Mouse (Mus musculus) natural killer cell, adult 2 months (primary cell): Measurements from ENCODE around the gene Elp5.

Source experiments
- DNase-seq, 2 experiments: peaks; one replicate each; pipeline ENCODE4 v3.0.0; 2022; ENCODE audit warnings: low spot score in 2 of 2

Elp5 gene

DNA sequence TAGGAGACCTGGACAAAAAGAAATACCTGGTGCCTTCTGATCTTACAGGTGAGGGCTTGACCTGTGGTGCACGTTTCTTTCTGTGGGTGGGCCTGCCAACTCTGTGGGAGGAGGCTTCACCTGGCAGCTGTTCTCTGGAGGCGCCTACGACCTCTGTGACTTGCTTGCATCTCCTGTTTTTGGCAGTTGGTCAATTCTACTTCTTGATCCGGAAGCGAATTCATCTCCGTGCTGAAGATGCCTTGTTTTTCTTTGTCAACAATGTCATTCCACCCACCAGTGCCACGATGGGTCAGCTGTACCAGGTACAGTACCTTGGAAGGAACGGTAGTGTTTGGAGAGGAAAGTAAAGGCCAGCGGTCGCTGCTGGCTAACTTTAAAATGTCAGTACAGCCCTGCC is 10.1 kb upstream of the Elp5 start:
- DNase-seq: no peak

DNA sequence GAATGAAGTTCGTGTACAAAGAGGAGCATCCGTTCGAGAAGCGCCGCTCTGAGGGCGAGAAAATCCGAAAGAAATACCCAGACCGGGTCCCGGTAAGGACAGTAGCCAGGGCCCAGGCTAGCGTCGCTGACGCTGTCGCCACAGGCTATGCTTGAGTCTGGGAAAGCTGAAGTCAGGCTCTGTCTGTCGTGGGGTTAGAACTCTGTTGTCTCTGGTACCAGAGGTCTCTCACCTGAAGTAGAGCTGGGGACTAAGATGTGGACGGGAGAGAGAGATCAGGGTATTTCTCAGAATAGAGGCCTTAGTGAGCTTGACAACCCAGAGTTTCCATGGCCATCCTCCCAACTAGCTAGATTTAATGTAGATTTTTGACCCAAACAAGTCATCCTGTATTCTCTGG is 9.4 kb upstream of the Elp5 start:
- DNase-seq: no peak

DNA sequence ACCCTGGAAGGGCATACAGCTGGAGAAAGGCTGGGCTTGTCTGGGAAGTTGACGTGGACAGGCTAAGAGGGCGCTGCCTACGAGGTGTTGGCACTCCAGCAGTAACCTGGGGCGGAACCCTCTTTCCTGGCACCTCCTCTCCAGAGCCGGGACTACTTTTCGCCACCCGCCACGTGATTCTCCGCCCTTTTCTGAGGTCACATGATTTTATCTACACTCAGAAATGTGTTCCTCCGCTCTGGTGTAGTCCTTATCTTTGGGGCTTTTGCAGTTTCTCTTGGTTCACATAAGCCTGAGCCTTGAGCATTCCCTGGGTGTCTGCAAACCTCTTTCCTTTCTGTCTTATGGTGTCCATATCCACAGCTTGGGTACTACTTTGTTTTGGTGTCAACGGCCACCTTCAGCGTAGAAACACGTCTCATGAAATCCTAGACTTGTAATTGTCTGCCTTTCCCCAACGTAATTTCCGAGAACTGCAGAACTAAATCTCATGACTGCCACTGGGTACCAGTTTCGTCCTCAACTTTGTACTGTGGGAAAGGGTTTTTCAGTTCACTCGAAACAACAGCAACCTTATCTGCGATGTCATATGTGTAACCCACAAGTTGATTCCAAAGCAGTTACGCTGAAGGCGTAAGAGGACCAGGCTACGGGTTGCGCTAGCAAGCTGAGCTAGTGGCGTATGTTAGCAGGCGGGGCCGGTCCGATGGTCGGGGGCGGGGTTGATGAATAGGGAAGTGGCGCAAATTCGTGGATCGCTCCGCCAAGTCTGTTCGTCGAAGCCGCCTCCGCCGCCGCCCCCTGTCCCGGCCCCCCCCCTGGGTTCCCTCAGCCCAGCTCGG is 8.8 kb upstream of the Elp5 start, which contains the start of gene Gabarap:
Gene Gabarap (plus strand): TSS at position 294 of the 842 bp plus-strand sequence.
- DNase-seq: peak; percentile 96 to 97

DNA sequence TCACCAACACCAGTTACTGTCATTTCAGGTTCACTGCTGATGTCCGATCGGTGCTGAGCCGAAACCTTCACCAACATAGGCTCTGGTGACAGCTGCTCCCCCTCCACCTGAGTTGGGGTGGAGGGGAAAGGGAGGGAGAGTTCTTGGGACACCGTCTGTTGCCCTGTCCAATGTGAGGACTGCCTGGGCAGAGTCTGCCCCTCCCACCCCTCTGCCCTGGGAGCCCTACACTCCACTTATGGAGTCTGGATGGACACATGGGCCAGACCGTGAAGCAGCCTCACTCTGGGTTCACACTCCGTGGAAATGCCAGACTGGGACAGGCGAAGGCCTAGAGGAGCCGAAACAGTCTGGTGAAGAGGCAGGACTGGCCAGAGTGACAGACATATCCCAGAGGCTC is 7.6 kb upstream of the Elp5 start:
- DNase-seq: no peak

DNA sequence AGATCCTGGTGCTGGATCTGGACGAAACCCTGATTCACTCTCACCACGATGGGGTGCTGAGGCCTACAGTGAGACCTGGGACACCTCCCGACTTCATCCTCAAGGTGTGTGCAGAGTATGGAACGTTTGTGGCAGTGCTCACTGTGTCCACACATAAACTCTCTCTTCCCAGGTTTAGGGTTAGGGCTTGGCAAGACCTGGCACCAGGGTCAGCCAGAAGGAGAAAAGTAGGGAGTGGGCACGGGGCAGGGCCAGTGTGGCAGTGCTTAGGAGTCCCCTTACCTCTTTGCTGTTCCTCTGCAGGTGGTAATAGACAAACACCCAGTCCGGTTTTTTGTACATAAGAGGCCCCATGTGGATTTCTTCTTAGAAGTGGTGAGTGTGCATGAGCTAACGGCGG is 2.1 kb upstream of the Elp5 start:
- no peak for DNase-seq

DNA sequence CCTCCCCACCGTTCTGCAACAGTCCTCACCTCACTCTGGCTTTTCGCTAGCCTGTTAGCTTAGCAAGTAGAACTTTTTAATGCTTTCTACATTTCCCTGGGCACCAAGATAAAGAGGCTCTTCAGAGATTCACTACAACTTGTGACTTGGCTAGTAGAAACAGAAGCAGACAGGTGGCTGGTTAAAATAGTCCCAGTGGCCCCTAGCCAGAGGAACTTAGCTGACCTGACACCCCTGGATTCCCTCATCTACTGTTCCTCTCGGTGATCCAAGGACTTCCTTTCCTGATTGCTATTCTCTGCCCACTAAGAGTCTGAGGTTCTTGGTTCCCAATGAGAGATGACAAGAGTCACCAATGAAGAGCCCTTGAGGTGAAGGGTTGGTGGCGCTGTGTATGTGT is 1.1 kb upstream of the Elp5 start:
- DNase-seq: no peak

DNA sequence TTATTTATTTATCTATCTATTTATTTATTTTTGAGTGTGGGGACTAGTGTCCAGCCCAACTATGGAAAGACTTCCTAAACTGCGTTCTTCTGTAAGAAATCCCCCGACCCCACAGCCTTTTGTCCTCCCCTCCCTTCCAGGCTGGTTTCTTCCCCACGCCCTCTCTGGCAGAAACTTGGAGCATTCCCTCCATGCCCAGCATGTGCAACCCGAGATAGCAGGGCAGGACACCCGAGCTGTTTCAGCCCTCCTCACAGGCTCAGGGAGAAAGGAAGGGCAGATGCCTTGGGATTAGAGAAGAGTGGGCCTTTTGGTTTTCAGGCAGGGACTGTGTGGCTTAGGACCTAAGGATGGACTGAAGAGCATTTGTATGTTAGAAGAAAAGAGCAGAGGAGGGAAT is 560 bp upstream of the Elp5 start:
- DNase-seq: no peak

DNA sequence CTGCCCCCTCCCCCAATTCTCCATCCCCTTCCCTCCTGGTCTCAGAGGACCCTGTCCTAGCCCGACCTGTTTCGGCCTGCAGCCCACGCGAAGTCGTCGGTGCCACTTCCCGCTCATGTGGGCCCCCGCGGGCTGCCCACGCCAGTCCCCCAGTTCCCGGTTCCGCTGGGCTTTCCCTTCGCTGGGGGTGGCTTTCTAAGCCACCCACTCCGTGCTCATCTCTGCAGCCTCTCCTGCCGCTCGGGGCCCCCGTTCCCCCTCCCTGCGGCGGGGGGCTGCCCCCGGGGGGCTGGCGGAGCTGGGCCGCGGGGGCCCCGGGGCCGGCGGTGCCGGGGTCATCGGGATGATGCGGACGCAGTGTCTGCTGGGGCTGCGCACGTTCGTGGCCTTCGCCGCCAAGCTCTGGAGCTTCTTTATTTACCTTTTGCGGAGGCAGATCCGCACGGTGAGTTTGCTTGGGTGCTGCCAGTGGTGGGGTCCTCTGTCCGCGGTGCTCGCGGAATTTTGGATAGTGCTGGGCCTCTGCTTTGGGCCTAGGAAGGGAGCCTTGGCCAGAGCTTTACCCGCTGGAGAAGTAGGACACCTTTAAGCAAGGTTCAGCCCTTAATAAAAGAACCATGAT is 1.1 kb downstream of the Elp5 start, which contains the start of gene Ctdnep1:
Gene Ctdnep1 (plus strand): TSS at position 16 of the 622 bp plus-strand sequence.
- peak in 1 of 2 experiments; percentile 50 for DNase-seq

DNA sequence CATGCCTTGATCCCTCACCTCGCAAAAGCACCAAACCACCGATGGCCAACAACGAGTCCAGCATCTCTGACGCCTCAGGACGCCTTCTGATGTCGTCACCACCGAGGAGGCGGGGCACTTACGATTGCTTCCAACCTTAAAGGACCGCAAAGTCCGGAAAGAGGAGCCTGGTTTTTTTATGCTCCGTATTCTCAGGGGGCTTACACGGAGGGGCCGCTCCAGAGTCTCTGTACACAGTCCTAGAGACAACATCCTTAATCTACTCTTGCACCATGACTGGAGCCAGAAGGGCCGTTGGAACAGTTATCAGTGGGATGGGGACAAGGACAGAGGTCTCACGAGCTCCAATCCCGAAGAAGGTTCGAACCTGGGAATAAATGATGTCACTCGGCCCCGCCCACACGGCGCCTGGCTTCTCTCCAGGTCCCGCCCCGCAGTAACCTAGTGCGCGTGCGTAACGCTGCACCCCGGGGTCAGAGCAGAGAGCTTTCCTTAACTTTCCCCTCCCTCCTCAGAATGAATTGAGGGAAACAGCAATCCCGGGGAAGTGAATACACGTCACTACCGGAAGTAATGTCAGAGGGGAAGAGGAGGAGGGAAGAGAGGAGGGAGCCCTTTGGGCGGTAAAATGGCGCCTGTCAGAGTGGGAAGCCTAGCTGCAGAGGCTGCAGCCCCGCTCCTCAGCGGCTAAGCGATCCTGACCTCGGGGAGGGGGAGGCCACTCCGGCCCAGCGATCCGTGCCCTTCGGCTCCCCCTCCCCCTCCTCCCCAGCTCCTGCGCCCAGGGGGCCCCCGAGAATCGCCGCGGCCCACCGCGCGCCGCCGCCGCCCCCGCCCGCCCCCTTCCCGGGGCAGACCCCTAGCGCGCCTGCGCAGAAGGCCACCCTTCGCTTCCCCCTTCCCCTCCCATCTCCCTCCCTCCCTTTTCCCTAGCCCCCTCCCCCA is 1.8 kb downstream of the Elp5 start:
- DNase-seq: peak; percentile 92

DNA sequence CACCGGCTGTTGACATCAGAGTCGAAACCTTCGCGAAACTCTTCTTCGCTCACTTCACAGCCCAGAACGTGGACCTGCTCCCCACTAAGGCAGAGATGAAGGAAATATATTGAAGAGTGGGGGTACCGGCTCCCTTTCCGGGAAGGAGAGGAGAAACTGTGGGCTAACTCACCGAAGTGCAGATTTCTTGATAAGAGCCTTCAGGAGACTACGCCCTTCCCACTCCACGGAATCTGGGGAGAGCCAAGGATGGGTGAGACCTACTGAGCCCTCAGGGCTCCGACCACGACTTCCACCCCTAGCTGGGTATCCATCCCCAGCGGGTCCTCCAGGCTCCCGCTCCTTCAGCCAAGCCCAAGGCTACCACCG is 2.5 kb downstream of the Elp5 start:
- DNase-seq: peak in 1 of 2 experiments; percentile 20

DNA sequence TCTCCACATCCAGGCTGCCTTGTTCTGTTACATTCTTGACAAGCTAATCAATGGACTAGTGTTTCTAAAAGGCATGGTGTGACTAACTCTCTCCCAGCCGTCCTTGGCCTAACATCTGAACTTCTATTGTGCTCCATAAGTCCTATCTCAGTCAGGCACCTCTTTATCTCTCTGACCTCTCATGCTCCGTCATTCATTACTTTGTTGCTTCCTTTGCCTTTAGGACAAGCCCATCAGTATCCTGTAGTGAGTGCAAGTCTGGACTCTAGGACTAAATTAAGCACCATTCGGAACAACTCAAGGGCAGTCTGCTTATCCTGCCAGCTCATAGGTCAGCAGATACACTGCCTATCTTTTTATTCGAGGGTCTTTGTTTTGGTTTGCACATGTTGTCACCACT is 6.0 kb downstream of the Elp5 start:
- DNase-seq: no peak

DNA sequence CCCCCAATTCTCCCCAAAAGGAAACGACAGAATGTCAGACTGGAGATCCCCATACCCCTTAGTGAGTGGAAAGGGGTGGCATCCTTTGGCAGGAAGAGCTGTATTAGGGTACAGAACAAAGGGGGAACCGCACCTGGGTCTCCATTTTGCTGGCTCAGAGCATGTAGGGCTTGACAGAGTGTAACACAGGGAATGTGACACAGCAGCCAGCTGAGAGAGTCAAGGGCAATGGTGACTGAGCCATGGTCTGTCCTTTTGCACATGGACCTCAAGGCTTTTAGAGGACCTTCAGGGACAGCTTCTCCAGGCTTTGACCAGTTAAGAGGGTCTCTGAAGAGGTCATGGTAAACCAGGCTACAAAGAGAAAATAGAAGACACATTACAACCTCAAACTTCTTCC is 7.4 kb downstream of the Elp5 start:
- DNase-seq: no peak

DNA sequence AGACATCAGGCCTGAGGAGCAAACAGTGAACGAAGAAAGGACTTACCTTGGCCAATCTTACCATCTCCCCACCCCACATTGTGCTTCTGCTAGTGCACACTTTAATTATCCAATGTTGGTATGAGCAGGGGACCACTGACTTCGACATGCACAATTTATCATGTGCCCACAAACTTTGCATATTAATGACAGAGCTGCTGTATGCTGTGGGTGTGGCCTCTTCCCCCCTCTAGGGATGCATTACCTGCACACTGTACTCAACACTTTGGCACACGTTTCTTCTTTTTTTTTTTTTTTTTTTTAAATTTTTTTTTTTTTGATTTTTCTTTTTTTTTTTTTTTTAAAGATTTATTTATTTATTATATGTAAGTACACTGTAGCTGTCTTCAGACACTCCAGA is 11.5 kb downstream of the Elp5 start:
- no peak for DNase-seq

DNA sequence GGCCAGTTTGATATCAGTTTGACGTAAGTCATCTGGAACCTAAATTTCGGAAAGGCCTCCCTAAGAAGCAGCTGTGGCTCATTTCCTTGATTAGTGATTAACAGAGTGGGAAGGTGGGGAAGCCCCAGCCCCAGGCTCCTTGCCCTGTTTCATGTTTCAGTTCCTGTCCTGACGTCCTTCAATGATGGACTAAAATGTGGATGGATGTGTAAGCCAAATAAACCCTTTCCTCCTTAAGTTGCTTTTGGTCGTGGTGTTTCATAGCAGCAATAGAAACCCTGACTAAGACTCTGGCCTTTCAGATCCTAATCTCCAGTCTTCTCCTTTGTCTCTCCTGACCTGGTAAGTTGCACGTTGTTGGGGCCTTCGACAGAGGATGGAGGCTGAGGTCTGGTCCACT is 12.1 kb downstream of the Elp5 start:
- no peak for DNase-seq

DNA sequence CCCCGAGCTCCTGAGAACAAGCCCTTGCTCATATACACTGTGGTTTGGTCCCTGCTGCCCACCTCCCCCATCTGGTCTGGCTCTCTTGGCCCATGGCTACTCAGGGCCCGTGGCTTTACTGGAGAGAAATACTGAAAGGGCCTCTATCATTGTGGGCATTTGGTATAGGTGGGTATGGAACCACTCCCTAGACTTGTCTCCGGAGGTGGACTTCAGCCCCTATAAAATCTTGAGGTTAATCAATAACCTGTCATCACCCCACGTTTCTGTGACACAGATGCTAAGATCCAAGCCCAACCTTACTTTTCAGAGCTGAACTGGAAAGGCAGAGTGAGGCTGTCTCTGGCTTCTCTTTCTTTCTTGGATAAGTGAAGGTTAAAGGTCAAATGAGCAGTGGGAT is 13.5 kb downstream of the Elp5 start:
- DNase-seq: no peak

DNA sequence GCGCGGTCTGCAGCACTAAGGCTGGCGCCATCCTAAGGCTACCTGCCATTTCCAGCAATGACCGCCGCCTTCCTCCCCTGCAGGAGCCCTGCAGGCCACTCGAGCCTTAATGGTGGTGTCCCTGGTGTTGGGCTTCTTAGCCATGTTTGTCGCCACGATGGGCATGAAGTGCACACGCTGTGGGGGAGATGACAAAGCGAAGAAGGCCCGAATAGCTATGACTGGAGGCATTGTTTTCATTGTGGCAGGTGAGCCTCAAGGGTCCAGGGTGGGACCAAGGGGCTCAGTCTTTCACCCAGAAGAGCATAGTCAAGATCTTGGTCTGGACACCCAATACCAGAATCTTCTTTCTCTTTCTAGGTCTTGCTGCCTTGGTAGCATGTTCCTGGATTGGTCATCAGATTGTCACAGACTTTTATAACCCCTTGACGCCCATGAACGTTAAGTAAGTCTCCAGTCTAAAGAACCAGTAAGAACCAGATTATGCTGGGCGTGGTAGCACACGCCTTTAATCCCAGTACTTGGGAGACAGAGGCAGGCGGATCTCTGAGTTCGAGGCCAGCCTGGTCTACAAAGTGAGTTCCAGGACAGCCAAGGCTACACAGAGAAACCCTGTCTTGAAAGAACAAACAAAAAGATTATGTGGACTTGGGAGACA is 15.3 kb downstream of the Elp5 start:
- DNase-seq: no peak

DNA sequence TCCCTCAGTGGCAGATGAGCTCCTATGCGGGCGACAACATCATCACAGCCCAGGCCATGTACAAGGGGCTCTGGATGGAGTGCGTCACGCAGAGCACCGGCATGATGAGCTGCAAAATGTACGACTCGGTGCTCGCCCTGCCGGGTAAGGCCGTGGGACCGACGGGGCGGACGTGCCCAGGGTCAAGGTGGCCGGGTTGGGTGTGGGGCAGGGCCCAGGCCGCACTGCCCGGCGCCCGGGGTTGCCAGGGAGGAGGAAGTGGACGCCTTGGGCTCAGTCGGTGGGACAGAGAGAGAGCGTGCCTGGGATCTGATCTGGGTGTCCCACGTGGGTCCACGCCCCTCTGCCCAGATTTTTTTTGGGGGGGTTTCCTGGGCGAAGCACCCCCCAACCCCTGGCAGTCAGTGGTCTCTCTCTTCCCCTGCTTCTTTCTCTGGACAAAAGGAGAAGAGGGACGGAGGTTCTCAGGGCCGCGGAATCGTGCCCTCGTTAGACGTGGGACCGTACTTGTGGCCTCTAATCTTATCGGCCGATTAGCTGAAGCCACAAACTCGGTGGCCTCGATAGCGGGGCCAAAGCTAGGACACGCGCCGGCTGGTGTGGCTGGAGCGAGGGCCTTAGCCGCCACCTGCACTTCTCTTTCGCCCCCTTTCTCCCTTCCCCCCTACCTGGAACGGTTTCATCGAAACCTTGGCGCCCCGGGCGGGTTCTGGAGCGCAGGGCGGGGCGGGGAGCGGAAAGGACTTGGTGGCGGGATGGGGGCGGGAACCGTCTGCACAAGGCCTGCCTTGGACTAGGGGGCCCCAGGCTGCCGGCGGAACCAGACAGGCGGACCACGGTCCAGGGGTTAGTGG is 16.1 kb downstream of the Elp5 start:
- DNase-seq: no peak

DNA sequence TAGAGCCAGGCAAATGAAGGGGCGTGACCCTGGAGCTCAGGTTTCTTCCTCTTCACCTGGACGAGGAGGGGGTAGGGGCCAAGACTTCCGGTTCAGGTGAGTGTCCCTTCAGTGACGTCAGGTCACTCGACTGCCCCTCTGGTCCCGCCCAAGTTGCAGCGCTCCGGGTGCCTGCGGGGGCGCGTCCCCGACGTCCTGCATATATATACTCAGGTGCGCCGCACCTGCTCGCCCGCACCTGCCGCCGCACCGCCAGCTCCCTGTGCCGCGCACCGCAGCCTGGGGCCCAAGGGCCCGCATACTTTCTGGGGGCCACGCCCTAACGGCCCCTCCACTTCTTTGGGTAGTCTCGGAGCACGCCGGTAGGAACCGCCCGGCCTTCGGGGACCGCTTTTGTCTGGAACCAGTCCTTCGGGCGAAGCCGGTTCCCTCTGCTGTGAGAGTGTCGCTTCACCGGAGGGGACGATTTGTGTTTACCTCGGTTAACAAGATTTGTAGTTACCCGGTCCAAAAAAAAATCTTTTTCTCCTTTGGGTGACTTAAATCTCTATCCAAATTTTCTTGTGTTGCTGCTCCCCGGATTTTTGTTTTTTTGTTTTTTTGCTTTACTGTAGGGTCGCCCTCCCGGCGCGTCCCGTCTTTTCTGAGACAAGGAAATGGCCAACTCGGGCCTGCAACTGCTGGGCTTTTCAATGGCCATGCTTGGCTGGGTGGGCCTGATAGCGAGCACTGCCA is 16.9 kb downstream of the Elp5 start:
- DNase-seq: no peak

DNA sequence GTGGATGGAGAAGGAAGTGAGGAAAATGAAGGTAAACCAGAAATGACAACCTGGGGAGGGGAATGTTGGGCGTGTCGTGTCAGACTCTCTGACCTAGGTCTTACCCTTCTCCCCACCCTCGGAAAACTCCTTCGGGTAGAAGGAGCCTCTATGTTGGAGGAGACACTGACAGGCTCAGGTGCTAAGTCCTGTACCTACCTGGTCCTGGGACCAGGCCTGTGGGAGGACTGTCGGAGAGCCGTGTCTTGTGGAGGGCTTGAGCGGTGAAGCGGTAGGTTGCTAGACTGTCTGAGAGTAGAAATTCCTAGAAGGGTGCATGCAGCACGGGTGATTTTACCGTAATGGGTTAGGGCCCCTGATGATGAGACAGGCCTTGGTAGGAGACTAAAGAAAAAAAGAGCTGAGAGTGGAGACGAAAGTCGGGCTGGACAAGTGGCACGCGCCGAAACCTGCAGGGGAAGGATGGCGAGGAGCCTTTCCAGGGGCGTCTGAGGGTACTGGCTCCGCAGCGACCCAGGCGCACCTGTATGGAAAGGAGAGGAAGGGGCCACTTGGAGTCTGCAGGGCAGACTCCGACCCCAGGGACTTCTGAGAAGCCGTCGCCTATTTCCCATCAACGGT is 17.6 kb downstream of the Elp5 start, which contains the start of gene Cldn7:
Gene Cldn7 (plus strand): TSS at position 130 of the 621 bp plus-strand sequence.
- no peak for DNase-seq

DNA sequence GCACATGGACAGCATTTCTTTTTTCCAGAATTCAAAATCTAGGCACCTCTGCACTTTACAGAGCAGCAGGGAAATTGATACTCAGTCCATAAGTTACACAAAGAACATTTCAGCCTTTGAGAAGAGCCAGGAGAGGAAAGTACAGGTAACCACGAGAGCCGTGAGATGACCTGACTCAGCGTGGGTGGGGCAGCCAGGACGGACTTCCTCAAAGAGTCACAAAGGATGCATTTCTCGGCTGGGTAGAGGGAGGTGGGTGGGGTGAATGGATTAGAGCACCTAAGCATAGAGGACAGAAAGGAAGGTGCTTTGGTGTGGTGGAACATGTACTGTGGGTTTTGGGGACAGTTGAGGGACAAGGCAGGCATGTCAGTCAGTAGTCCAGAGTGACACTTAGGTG is 20.5 kb downstream of the Elp5 start:
- no peak for DNase-seq
